Mouse (Mus musculus): ENCODE data around the gene Esr2. TPM values are rescaled to one million over a fixed set of nuclear protein-coding genes. Genes with fewer than 3 reads are reported as not detected.
"Not testable (repeated sequence)": the region's sequence is repeated elsewhere in the genome, so short reads cannot be mapped to it uniquely, and the experiment has no call there.

Gene Esr2
- polyA plus RNA-seq, 1 experiment from 2014 or later, result 0.26 TPM

DNA sequence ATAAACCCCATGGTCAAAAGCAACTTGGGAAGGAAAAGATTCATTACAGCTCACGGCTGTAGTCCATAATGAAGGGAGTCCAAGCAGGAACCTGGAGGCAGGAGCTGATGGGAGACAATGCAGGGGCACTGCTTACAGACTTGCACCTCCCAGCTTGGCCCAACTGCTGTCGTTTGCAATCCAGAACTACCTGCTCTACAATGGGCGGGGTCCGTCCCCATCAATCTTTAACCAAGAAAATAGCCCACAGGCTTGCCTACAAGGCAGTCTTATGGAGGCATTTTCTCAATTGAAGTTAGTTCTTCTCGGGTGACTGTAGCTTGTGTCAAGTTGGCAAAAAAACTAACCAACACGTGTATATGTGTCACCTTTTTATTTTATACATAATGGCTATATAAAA is 3.4 kb upstream of the Esr2 start:
- ATAC-seq (ENCODE audit: low FRiP score), result no peak

DNA sequence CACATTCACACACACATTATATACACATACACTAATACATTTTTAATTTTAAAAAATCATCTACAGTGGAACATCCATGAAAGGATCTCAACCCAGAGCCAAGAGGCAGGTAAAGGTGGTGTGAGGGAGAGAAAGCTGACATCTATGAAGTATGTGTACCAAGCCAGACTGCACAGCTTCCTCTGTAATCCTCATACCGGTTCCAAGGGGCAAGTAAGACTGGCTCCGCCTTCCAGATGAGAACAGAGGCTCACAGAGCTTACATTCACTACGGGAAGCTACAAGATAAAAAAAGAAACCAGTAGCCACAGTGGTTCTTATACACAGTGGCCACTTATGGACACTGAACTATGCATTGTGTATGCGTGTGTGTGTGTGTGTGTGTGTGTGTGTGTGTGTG is 2.5 kb upstream of the Esr2 start:
- Histone ChIP-seq H3K4me2 (replicated peaks; ENCODE audit: low read depth, low read length) (no peak overlapping the region), H3K9me3 (ENCODE audit: control insufficient read depth, low read length) (no peaks in the 10 kb centered on the region), H3K27me3 (ENCODE audit: control insufficient read depth, insufficient read depth, low read length) (peaks cover 9% of the 10 kb centered on the region), H3K4me1 (replicated peaks; ENCODE audit: control insufficient read depth, insufficient read depth, low read length) (peaks cover 2% of the 10 kb centered on the region; the same call in 1 of the 2 replicates), H3K9ac (ENCODE audit: low read depth, low read length) (no peak overlapping the region), H3K36me3 (ENCODE audit: control insufficient read depth, insufficient read depth, low read length) (no peaks in the 10 kb centered on the region), H3K4me3 (ENCODE audit: low read depth, low read length) (no peak overlapping the region), H3K27ac (ENCODE audit: low read depth, low read length) (no peak overlapping the region)
- 77% methylated on average over 4 of the region's 4 CpGs for WGBS
- ATAC-seq (ENCODE audit: low FRiP score), result no peak
- no peak for DNase-seq (ENCODE audit: low spot score)

More for the DNA sequence above, 3.4 kb upstream of the Esr2 start:
- H3K4me1 ChIP-seq (replicated peaks; ENCODE audit: control insufficient read depth, insufficient read depth, low read length), result peaks cover 2% of the 10 kb centered on the region; the same call in 1 of the 2 replicates
- no peak overlapping the region for H3K4me2 ChIP-seq (replicated peaks; ENCODE audit: low read depth, low read length)
- peaks cover 9% of the 10 kb centered on the region for H3K27me3 ChIP-seq (ENCODE audit: control insufficient read depth, insufficient read depth, low read length)
- no peaks in the 10 kb centered on the region for H3K36me3 ChIP-seq (ENCODE audit: control insufficient read depth, insufficient read depth, low read length)
- H3K9ac ChIP-seq (ENCODE audit: low read depth, low read length), result no peak overlapping the region
- 79% methylated on average over 6 of the region's 6 CpGs for WGBS
- no peaks in the 10 kb centered on the region for H3K9me3 ChIP-seq (ENCODE audit: control insufficient read depth, low read length)
- H3K4me3 ChIP-seq (ENCODE audit: low read depth, low read length), result no peak overlapping the region
- DNase-seq (ENCODE audit: low spot score), result no peak
- H3K27ac ChIP-seq (ENCODE audit: low read depth, low read length), result no peak overlapping the region

GRCm38 (mm10) chr12:76179051-76179450 is 2.0 kb upstream of the Esr2 start:
- H3K27ac ChIP-seq (ENCODE audit: low read depth, low read length), result no peak overlapping the region
- peaks cover 2% of the 10 kb centered on the region; the same call in 1 of the 2 replicates for H3K4me1 ChIP-seq (replicated peaks; ENCODE audit: control insufficient read depth, insufficient read depth, low read length)
- WGBS, result 89% methylated on average over 5 of the region's 5 CpGs
- peaks cover 9% of the 10 kb centered on the region for H3K27me3 ChIP-seq (ENCODE audit: control insufficient read depth, insufficient read depth, low read length)
- no peaks in the 10 kb centered on the region for H3K36me3 ChIP-seq (ENCODE audit: control insufficient read depth, insufficient read depth, low read length)
- ATAC-seq (ENCODE audit: low FRiP score) (no peak), DNase-seq (ENCODE audit: low spot score) (no peak)
- H3K9ac ChIP-seq (ENCODE audit: low read depth, low read length), result no peak overlapping the region
- no peak overlapping the region for H3K4me2 ChIP-seq (replicated peaks; ENCODE audit: low read depth, low read length)
- H3K4me3 ChIP-seq (ENCODE audit: low read depth, low read length), result no peak overlapping the region
- no peaks in the 10 kb centered on the region for H3K9me3 ChIP-seq (ENCODE audit: control insufficient read depth, low read length)

DNA sequence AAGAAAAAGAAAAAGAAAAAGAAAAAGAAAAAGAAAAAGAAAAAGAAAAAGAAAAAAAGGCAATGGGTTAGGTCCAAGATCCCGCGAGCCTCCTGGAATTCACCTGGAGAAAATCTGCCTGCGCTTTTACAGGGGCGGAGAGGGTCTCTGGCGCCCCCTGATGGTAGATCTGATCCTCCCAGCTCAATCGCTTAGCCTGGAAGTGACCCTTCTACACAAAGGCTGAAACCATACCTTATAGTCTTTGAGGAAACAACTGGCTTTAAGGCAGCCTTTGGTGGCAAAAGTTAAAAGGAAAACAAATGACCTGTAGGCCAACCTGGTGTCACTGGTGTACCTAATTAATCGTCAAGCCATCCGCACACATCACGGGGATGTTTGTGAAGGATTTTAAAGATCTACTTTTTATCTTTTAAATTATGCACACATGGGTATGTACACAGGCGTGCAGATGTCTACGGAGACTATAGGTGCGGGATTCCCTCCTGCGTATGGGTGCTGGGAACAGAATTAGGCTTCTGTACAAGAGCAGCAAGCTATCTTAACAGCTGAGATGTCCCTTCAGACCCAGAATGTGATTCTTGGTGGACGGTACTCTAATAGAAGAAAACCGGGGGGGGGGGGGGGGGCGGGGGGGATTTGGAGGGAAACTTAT is 932 bp upstream of the Esr2 start:
- no peaks in the 10 kb centered on the region for H3K9me3 ChIP-seq (ENCODE audit: control insufficient read depth, low read length)
- peaks cover 9% of the 10 kb centered on the region for H3K27me3 ChIP-seq (ENCODE audit: control insufficient read depth, insufficient read depth, low read length)
- 38% methylated on average over 15 of the region's 16 CpGs for WGBS
- peaks cover 2% of the 10 kb centered on the region; the same call in 1 of the 2 replicates for H3K4me1 ChIP-seq (replicated peaks; ENCODE audit: control insufficient read depth, insufficient read depth, low read length)
- peak; percentile 89 for DNase-seq (ENCODE audit: low spot score)
- peak; percentile 71 for ATAC-seq (ENCODE audit: low FRiP score)
- no peaks in the 10 kb centered on the region for H3K36me3 ChIP-seq (ENCODE audit: control insufficient read depth, insufficient read depth, low read length)
- H3K9ac ChIP-seq (ENCODE audit: low read depth, low read length), result no peak overlapping the region
- peak overlapping the region; percentile 43 for H3K4me3 ChIP-seq (ENCODE audit: low read depth, low read length)
- peak overlapping the region; percentile 94; the same call in 1 of the 2 replicates for H3K4me2 ChIP-seq (replicated peaks; ENCODE audit: low read depth, low read length)
- no peak overlapping the region for H3K27ac ChIP-seq (ENCODE audit: low read depth, low read length)

DNA sequence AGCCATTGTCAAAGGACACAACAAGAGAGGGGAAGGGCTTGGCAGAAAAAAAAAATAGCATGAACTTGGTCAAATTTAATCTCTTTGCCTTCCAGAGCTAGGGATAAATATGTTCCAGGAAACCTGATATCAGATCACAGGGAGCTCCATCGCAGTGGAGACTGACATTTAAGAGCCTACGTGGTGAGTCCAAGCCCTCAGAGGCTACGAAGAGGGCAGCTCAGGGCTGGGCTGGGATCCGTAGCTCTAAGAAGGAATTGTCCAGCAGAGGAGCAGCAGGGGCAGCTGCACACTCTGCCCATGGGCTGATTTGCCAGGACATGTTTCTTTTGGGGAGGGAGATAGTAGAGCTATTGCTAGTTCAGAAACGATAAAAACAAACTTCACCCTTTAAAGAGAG is 11.4 kb downstream of the Esr2 start:
- no peak overlapping the region for H3K27ac ChIP-seq (ENCODE audit: low read depth, low read length)
- DNase-seq (ENCODE audit: low spot score) (no peak), ATAC-seq (ENCODE audit: low FRiP score) (no peak)
- no peak overlapping the region for H3K4me3 ChIP-seq (ENCODE audit: low read depth, low read length)
- H3K9me3 ChIP-seq (ENCODE audit: control insufficient read depth, low read length), result no peaks in the 10 kb centered on the region
- 55% methylated on average over 5 of the region's 5 CpGs for WGBS
- no peak overlapping the region for H3K4me2 ChIP-seq (replicated peaks; ENCODE audit: low read depth, low read length)
- no peaks in the 10 kb centered on the region for H3K36me3 ChIP-seq (ENCODE audit: control insufficient read depth, insufficient read depth, low read length)
- no peak overlapping the region for H3K9ac ChIP-seq (ENCODE audit: low read depth, low read length)
- no peaks in the 10 kb centered on the region for H3K27me3 ChIP-seq (ENCODE audit: control insufficient read depth, insufficient read depth, low read length)
- no peaks in the 10 kb centered on the region for H3K4me1 ChIP-seq (replicated peaks; ENCODE audit: control insufficient read depth, insufficient read depth, low read length)

- ATAC-seq (ENCODE audit: low FRiP score), result not testable (repeated sequence)
- H3K4me3 ChIP-seq (ENCODE audit: low read depth, low read length), result peak overlapping the region; percentile 28
- 16% methylated on average over 30 of the region's 30 CpGs for WGBS
Observed at GRCm38 (mm10) chr12:76152389-76152788, 24.7 kb downstream of the Esr2 start.

DNA sequence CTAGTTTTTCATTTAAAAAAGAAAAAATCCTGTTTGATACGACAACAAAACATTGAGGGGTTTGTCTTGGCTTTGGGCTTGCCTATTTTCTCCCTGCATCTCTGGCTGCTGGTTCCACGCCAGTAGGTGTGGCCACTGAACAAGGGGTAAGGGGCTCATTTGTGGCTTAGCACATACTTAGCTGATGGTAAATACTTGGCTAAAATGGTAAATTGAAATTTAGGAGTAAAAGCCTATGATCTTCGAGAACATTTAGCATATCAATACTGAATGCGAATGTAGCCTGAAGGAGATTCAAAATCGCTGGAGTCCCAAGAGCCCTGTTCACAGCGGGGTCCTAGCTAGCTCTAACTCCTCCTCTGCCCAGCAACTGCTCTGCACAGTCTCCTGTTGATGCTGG is 40.4 kb downstream of the Esr2 start:
- H3K9me3 ChIP-seq (ENCODE audit: control insufficient read depth, low read length), result no peaks in the 10 kb centered on the region
- H3K36me3 ChIP-seq (ENCODE audit: control insufficient read depth, insufficient read depth, low read length), result no peaks in the 10 kb centered on the region
- WGBS, result 51% methylated on average over 6 of the region's 6 CpGs
- no peaks in the 10 kb centered on the region for H3K4me1 ChIP-seq (replicated peaks; ENCODE audit: control insufficient read depth, insufficient read depth, low read length)
- H3K27ac ChIP-seq (ENCODE audit: low read depth, low read length), result no peak overlapping the region
- no peaks in the 10 kb centered on the region for H3K27me3 ChIP-seq (ENCODE audit: control insufficient read depth, insufficient read depth, low read length)
- no peak overlapping the region for H3K4me3 ChIP-seq (ENCODE audit: low read depth, low read length)
- ATAC-seq (ENCODE audit: low FRiP score) (no peak), DNase-seq (ENCODE audit: low spot score) (no peak)
- no peak overlapping the region for H3K4me2 ChIP-seq (replicated peaks; ENCODE audit: low read depth, low read length)
- H3K9ac ChIP-seq (ENCODE audit: low read depth, low read length), result no peak overlapping the region

More at GRCm38 (mm10) chr12:76152389-76152788, 24.7 kb downstream of the Esr2 start:
- not testable (repeated sequence) for H3K4me1 ChIP-seq (replicated peaks; ENCODE audit: control insufficient read depth, insufficient read depth, low read length); H3K27ac ChIP-seq (ENCODE audit: low read depth, low read length); DNase-seq (ENCODE audit: low spot score); H3K9me3 ChIP-seq (ENCODE audit: control insufficient read depth, low read length); H3K27me3 ChIP-seq (ENCODE audit: control insufficient read depth, insufficient read depth, low read length); H3K36me3 ChIP-seq (ENCODE audit: control insufficient read depth, insufficient read depth, low read length)
- peak overlapping the region; percentile 44 for H3K4me2 ChIP-seq (replicated peaks; ENCODE audit: low read depth, low read length)
- 0 out of 2 replicates have a peak overlapping the region, but pooled peaks have one; percentile 40 for H3K9ac ChIP-seq (ENCODE audit: low read depth, low read length)

DNA sequence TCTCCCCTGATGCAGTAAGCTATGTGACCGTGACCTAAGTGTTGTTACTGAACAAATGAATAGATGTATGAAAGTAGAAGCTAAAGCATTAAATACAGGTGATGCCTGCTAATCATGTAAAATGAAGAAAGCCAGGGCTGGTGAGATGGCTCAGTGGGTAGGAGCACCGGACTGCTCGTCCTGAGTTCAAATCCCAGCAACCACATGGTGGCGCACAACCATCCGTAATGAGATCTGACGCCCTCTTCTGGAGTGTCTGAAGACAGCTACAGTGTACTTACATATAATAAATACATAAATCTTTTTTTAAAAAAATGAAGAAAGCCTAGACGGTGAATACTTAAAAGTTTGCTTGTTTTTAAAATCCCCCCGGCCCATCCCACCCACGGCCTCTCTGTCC is 44.0 kb downstream of the Esr2 start:
- not testable (repeated sequence) for H3K9me3 ChIP-seq (ENCODE audit: control insufficient read depth, low read length); H3K4me3 ChIP-seq (ENCODE audit: low read depth, low read length); H3K4me1 ChIP-seq (replicated peaks; ENCODE audit: control insufficient read depth, insufficient read depth, low read length); DNase-seq (ENCODE audit: low spot score); H3K27me3 ChIP-seq (ENCODE audit: control insufficient read depth, insufficient read depth, low read length); ATAC-seq (ENCODE audit: low FRiP score); H3K4me2 ChIP-seq (replicated peaks; ENCODE audit: low read depth, low read length); H3K9ac ChIP-seq (ENCODE audit: low read depth, low read length); H3K27ac ChIP-seq (ENCODE audit: low read depth, low read length); H3K36me3 ChIP-seq (ENCODE audit: control insufficient read depth, insufficient read depth, low read length)
- 81% methylated on average over 9 of the region's 9 CpGs for WGBS

DNA sequence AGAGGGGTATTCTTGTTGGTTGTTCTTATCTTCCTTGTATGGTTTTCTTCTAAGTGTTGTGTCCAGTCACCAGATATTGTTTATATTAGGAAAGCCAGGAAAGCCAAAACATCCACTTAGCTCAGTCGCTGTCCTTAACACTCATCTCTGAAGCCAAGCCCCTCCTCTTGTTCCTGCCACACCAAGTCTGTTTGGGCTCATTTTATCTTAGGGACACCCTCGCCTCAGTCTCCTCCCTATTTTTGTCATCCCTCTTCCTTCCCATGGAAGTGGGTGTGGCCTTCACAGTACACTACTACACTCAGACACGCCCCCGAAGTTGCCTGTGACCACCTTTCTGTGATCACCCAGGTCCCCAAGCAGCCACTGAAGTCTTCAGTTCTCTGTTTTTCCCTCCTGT is 44.5 kb downstream of the Esr2 start:
- H3K9me3 ChIP-seq (ENCODE audit: control insufficient read depth, low read length), result no peaks in the 10 kb centered on the region
- no peaks in the 10 kb centered on the region for H3K4me1 ChIP-seq (replicated peaks; ENCODE audit: control insufficient read depth, insufficient read depth, low read length)
- WGBS, result 80% methylated on average over 4 of the region's 4 CpGs
- no peaks in the 10 kb centered on the region for H3K27me3 ChIP-seq (ENCODE audit: control insufficient read depth, insufficient read depth, low read length)
- ATAC-seq (ENCODE audit: low FRiP score) (no peak), DNase-seq (ENCODE audit: low spot score) (no peak)
- no peak overlapping the region for H3K9ac ChIP-seq (ENCODE audit: low read depth, low read length)
- no peak overlapping the region for H3K27ac ChIP-seq (ENCODE audit: low read depth, low read length)
- no peaks in the 10 kb centered on the region for H3K36me3 ChIP-seq (ENCODE audit: control insufficient read depth, insufficient read depth, low read length)
- H3K4me3 ChIP-seq (ENCODE audit: low read depth, low read length), result no peak overlapping the region
- H3K4me2 ChIP-seq (replicated peaks; ENCODE audit: low read depth, low read length), result no peak overlapping the region

Data from hindbrain, embryonic 11.5 days (tissue).